ENCODE assay signal across 12 mouse cellular contexts in the genomic region with DNA sequence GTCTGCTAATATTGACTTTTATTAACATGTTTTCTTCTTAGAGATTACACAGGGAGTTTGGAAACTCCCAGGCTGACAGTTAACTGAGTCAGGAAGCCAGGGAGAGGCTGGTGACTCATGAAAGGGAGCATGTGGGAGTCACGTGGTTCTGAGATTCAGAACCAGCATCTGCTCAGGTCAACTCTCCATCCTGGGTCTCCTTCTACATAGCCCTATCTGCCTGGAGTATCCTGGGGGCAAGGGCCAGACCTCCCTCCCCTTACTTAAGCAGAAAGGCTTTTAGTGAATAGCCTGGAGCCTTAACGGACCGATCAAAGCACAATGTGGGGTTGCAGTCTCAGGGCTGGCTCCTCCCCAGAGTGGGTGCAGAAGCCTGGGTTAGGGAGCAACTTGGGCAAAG. TPM values are rescaled to one million over a fixed set of nuclear protein-coding genes. Genes with fewer than 3 reads are reported as not detected.
DNase-seq lines count a peak whose midpoint lies in the region; ATAC-seq and TF ChIP-seq lines count a peak whose summit lies in the region.
"Had no signal": no experiment of that assay in that cellular context is flagged by ENCODE, and none has a peak within 500 bp of the region (broad histone marks: within the 10 kb centered on the region; RNA-seq: fewer than 3 reads in every experiment).

No protein-coding gene starts in this region.

- no peaks in the 10 kb centered on the region for H3K27me3 ChIP-seq in Patski
- H3K27me3 ChIP-seq in intestine, embryonic 16.5 days (replicated peaks; ENCODE audit: control insufficient read depth, insufficient read depth, low read length) = no peaks in the 10 kb centered on the region

- H3K36me3 ChIP-seq in intestine, embryonic 16.5 days (ENCODE audit: control insufficient read depth, insufficient read depth, low read length) = no peaks in the 10 kb centered on the region
- H3K36me3 ChIP-seq: G1E; hindbrain, embryonic 15.5 days had no signal

- no peak overlapping the region for H3K9ac ChIP-seq in intestine, embryonic 16.5 days (ENCODE audit: low read depth, low read length)
- H3K9ac ChIP-seq: hindbrain, embryonic 15.5 days had no signal

- ATAC-seq in Patski = peak; percentile 69
- ATAC-seq in intestine, embryonic 16.5 days = peak; percentile 59

- DNase-seq in layer of hippocampus, adult 11-12 months (ENCODE audit: low spot score) = peak; percentile 40
- no peak for DNase-seq in layer of hippocampus, adult 9-10 months (ENCODE audit: low spot score)
- peak; percentile 34 for DNase-seq in 3134 (ENCODE audit: extremely low read depth, insufficient read length, low spot score)
- peak; percentile 33 for DNase-seq in Patski (ENCODE audit: low read depth, low spot score)
- DNase-seq in embryo, embryonic 10.5 days (ENCODE audit: low spot score) = no peak
- no peak for DNase-seq in kidney, postnatal 36 days
- DNase-seq in gastrocnemius, postnatal 10 days = no peak

- H3K4me2 ChIP-seq in intestine, embryonic 16.5 days (ENCODE audit: low read depth, low read length) = no peak overlapping the region
- H3K4me2 ChIP-seq: hindbrain, embryonic 15.5 days had no signal

- H3K4me3 ChIP-seq in intestine, embryonic 16.5 days (ENCODE audit: low read length) = no peak overlapping the region
- H3K4me3 ChIP-seq: hindbrain, embryonic 15.5 days had no signal

- in situ Hi-C loops in Patski (cut with MboI; ENCODE audit: low pct_unique_long_range_greater_than_20kb) = no loop called here

- CTCF ChIA-PET in Patski (lab: Charles Lee) = no interaction called here

- POLR2A ChIA-PET in Patski (lab: Charles Lee) = no interaction called here

- H3K9me3 ChIP-seq in intestine, embryonic 16.5 days (ENCODE audit: control insufficient read depth, low read length) = no peaks in the 10 kb centered on the region
- H3K9me3 ChIP-seq: G1E; hindbrain, embryonic 15.5 days had no signal

- H3K27ac ChIP-seq in intestine, embryonic 16.5 days (ENCODE audit: low read length) = no peak overlapping the region
- H3K27ac ChIP-seq: hindbrain, embryonic 15.5 days had no signal

- WGBS in intestine, embryonic 16.5 days = 35% methylated on average over 3 of the region's 3 CpGs

- no peak for TF ChIP-seq CTCF in Patski (IDR thresholded peaks at IDR 0.05)

- H3K4me1 ChIP-seq in intestine, embryonic 16.5 days (ENCODE audit: control insufficient read depth, insufficient read depth, low read length) = peaks cover 5% of the 10 kb centered on the region; the same call in 1 of the 2 replicates

RNA-seq across cellular contexts. Expression of a gene that starts 30.7 kb away (rescaled TPM):
- 0.06 TPM for polyA plus RNA-seq in Patski (2021)
- 0.55 and 0.65 TPM in 2 replicates for polyA plus RNA-seq in intestine, embryonic 16.5 days (2015; fragmentation: Nextera tagmentation; extraction: Ambion mirVana)
- total RNA-seq in gastrocnemius, postnatal 10 days (2021) = 10 to 100 TPM; 55.7 to 65.0 TPM
- total RNA-seq: common myeloid progenitor, adult 5-6 weeks; G1E; liver, adult 2 months had no signal
- polyA plus RNA-seq: G1E; liver, adult 2 months had no signal

RNA-seq across cellular contexts. Expression of a gene that starts 48.6 kb away (rescaled TPM):
- not detected for polyA plus RNA-seq in Patski (2021)
- polyA plus RNA-seq in intestine, embryonic 16.5 days (2015; fragmentation: Nextera tagmentation; extraction: Ambion mirVana) = 4.8 and 6.2 TPM in 2 replicates
- total RNA-seq in gastrocnemius, postnatal 10 days (2021) = 1 to 10 TPM; 2.5 to 2.8 TPM
- total RNA-seq: common myeloid progenitor, adult 5-6 weeks; liver, adult 2 months had no signal
- polyA plus RNA-seq: G1E; liver, adult 2 months had no signal

Comparison
In these comparisons a context has a peak if more than half of its experiments do, and no peak if none do; other contexts are left out.
1. DNase-seq: peak in layer of hippocampus, adult 11-12 months (single experiment), 3134 (single experiment) and Patski (single experiment); none in layer of hippocampus, adult 9-10 months (single experiment), embryo, embryonic 10.5 days (single experiment), kidney, postnatal 36 days (0 of 2) and gastrocnemius, postnatal 10 days (single experiment).